Mouse (Mus musculus): ENCODE data around the gene Atp11b. TPM values are rescaled to one million over a fixed set of nuclear protein-coding genes. Genes with fewer than 3 reads are reported as not detected.

The Atp11b gene
- total RNA-seq (2021): 100 to 1,000 TPM; 110 to 123 TPM
- long read RNA-seq, experiment 1, full-length matches to known transcripts: 5 of 72 reads
- long read RNA-seq, experiment 1, partial matches to known transcripts: 5 of 72 reads
- long read RNA-seq, experiment 1, other reads (novel, unspliced or antisense): 62 of 72 reads
- long read RNA-seq, experiment 2, full-length matches to known transcripts: 6 of 85 reads
- long read RNA-seq, experiment 2, partial matches to known transcripts: 5 of 85 reads
- long read RNA-seq, experiment 2, other reads (novel, unspliced or antisense): 74 of 85 reads

GRCm38 (mm10) chr3:35753825-35754767, at the start of gene Atp11b:
TSS of gene Atp11b (plus strand) at chr3:35754106.
- intact Hi-C loops (cut with DNase I): loop anchor here (5.0 kb wide), 2 partner anchors 62 to 183 kb away; partner anchors contain the start of gene Dcun1d1
- TF ChIP-seq CTCF (IDR thresholded peaks at IDR 0.05): peak; percentile 52
- Histone ChIP-seq H3K4me3 (peak within 1 kb of the TSS; percentile 90), H3K27ac (peak within 1 kb of the TSS; percentile 92)
- peak; percentile 73 to 80 for DNase-seq (ENCODE audit: extremely low spot score in 1 of 2, low spot score in 2 of 2)

- DNase-seq (ENCODE audit: extremely low spot score in 1 of 2, low spot score in 2 of 2): no peak
- H3K27ac ChIP-seq: no peak overlapping the region
- intact Hi-C loops (cut with DNase I): no loop called here
- no peak for TF ChIP-seq CTCF (IDR thresholded peaks at IDR 0.05)
- H3K4me3 ChIP-seq: no peak overlapping the region
Measured at GRCm38 (mm10) chr3:35704328-35704613, 49.6 kb upstream of the Atp11b start.

GRCm38 (mm10) chr3:35719531-35720205, 34.2 kb upstream of the Atp11b start:
- intact Hi-C loops (cut with DNase I): no loop called here
- no peak for TF ChIP-seq CTCF (IDR thresholded peaks at IDR 0.05)
- Histone ChIP-seq H3K4me3 (no peak overlapping the region), H3K27ac (no peak overlapping the region)
- no peak for DNase-seq (ENCODE audit: extremely low spot score in 1 of 2, low spot score in 2 of 2)

GRCm38 (mm10) chr3:35720801-35721200, 33.1 kb upstream of the Atp11b start:
- intact Hi-C loops (cut with DNase I): no loop called here
- H3K27ac ChIP-seq: no peak overlapping the region
- no peak for DNase-seq (ENCODE audit: extremely low spot score in 1 of 2, low spot score in 2 of 2)
- TF ChIP-seq CTCF (IDR thresholded peaks at IDR 0.05): no peak
- H3K4me3 ChIP-seq: no peak overlapping the region

GRCm38 (mm10) chr3:35721818-35722446, 32.0 kb upstream of the Atp11b start:
- no peak overlapping the region for H3K27ac ChIP-seq
- H3K4me3 ChIP-seq: no peak overlapping the region
- no peak for TF ChIP-seq CTCF (IDR thresholded peaks at IDR 0.05)
- intact Hi-C loops (cut with DNase I): no loop called here
- DNase-seq (ENCODE audit: extremely low spot score in 1 of 2, low spot score in 2 of 2): no peak

- no peak for DNase-seq (ENCODE audit: extremely low spot score in 1 of 2, low spot score in 2 of 2)
- intact Hi-C loops (cut with DNase I): no loop called here
- Histone ChIP-seq H3K27ac (no peak overlapping the region), H3K4me3 (no peak overlapping the region)
- TF ChIP-seq CTCF (IDR thresholded peaks at IDR 0.05): no peak
Measured at GRCm38 (mm10) chr3:35722811-35723210, 31.1 kb upstream of the Atp11b start.

GRCm38 (mm10) chr3:35723586-35724322, 30.2 kb upstream of the Atp11b start:
- TF ChIP-seq CTCF (IDR thresholded peaks at IDR 0.05): no peak
- no peak overlapping the region for H3K27ac ChIP-seq
- intact Hi-C loops (cut with DNase I): no loop called here
- DNase-seq (ENCODE audit: extremely low spot score in 1 of 2, low spot score in 2 of 2): no peak
- H3K4me3 ChIP-seq: no peak overlapping the region

- no peak for DNase-seq (ENCODE audit: extremely low spot score in 1 of 2, low spot score in 2 of 2)
- intact Hi-C loops (cut with DNase I): no loop called here
Measured at GRCm38 (mm10) chr3:35725096-35725495, 28.8 kb upstream of the Atp11b start.

GRCm38 (mm10) chr3:35726936-35727335, 27.0 kb upstream of the Atp11b start:
- DNase-seq (ENCODE audit: extremely low spot score in 1 of 2, low spot score in 2 of 2): no peak
- Histone ChIP-seq H3K27ac (no peak overlapping the region), H3K4me3 (no peak overlapping the region)
- TF ChIP-seq CTCF (IDR thresholded peaks at IDR 0.05): no peak
- intact Hi-C loops (cut with DNase I): no loop called here

More at GRCm38 (mm10) chr3:35725096-35725495, 28.8 kb upstream of the Atp11b start:
- Histone ChIP-seq H3K27ac (no peak overlapping the region), H3K4me3 (no peak overlapping the region)
- no peak for TF ChIP-seq CTCF (IDR thresholded peaks at IDR 0.05)

GRCm38 (mm10) chr3:35729490-35729889, 24.4 kb upstream of the Atp11b start:
- Histone ChIP-seq H3K27ac (no peak overlapping the region), H3K4me3 (no peak overlapping the region)
- intact Hi-C loops (cut with DNase I): no loop called here
- no peak for TF ChIP-seq CTCF (IDR thresholded peaks at IDR 0.05)
- no peak for DNase-seq (ENCODE audit: extremely low spot score in 1 of 2, low spot score in 2 of 2)
